Mouse (Mus musculus): ENCODE results near the gene Scgn. TPM values are rescaled to one million over a fixed set of nuclear protein-coding genes. Genes with fewer than 3 reads are reported as not detected.

Scgn gene
- polyA plus RNA-seq, 1 experiment from 2014 or later: not detected

GRCm38 (mm10) chr13:23925792-23926191 is 65.2 kb downstream of the Scgn start:
- WGBS: 60% methylated on average over 2 of the region's 2 CpGs
- no peak overlapping the region for H3K4me2 ChIP-seq
- no peak overlapping the region for H3K9ac ChIP-seq
- DNase-seq (no peak), ATAC-seq (ENCODE audit: insufficient read depth) (no peak)
- no peaks in the 10 kb centered on the region for H3K36me3 ChIP-seq (ENCODE audit: insufficient read depth)
- H3K27me3 ChIP-seq (ENCODE audit: insufficient read depth, low read length): no peaks in the 10 kb centered on the region
- no peak overlapping the region for H3K27ac ChIP-seq (ENCODE audit: low read depth)
- H3K4me3 ChIP-seq (ENCODE audit: low read depth, low read length): no peak overlapping the region
- no peak for TF ChIP-seq CTCF (IDR thresholded peaks at IDR 0.05; ENCODE audit: low read depth)
- no peaks in the 10 kb centered on the region for H3K9me3 ChIP-seq (ENCODE audit: low read depth, low read length)
- peaks cover 3% of the 10 kb centered on the region; the same call in 1 of the 2 replicates for H3K4me1 ChIP-seq (ENCODE audit: insufficient read depth)

GRCm38 (mm10) chr13:23917674-23918073 is 73.3 kb downstream of the Scgn start:
- 21% methylated on average over 4 of the region's 4 CpGs for WGBS
- Histone ChIP-seq H3K27me3 (ENCODE audit: insufficient read depth, low read length) (no peaks in the 10 kb centered on the region), H3K27ac (ENCODE audit: low read depth) (no peak overlapping the region), H3K9ac (no peak overlapping the region), H3K4me2 (no peak overlapping the region), H3K4me3 (ENCODE audit: low read depth, low read length) (no peak overlapping the region), H3K36me3 (ENCODE audit: insufficient read depth) (no peaks in the 10 kb centered on the region), H3K9me3 (ENCODE audit: low read depth, low read length) (no peaks in the 10 kb centered on the region), H3K4me1 (ENCODE audit: insufficient read depth) (no peaks in the 10 kb centered on the region)
- no peak for ATAC-seq (ENCODE audit: insufficient read depth)
- no peak for TF ChIP-seq CTCF (IDR thresholded peaks at IDR 0.05; ENCODE audit: low read depth)
- no peak for DNase-seq

- no peak overlapping the region for H3K9ac ChIP-seq
- H3K9me3 ChIP-seq (ENCODE audit: low read depth, low read length): no peaks in the 10 kb centered on the region
- H3K4me1 ChIP-seq (ENCODE audit: insufficient read depth): no peaks in the 10 kb centered on the region
- H3K4me3 ChIP-seq (ENCODE audit: low read depth, low read length): no peak overlapping the region
- no peak for ATAC-seq (ENCODE audit: insufficient read depth)
- no peak overlapping the region for H3K27ac ChIP-seq (ENCODE audit: low read depth)
- no peaks in the 10 kb centered on the region for H3K27me3 ChIP-seq (ENCODE audit: insufficient read depth, low read length)
- TF ChIP-seq CTCF (IDR thresholded peaks at IDR 0.05; ENCODE audit: low read depth): no peak
- no peaks in the 10 kb centered on the region for H3K36me3 ChIP-seq (ENCODE audit: insufficient read depth)
- 78% methylated on average over 1 of the region's 1 CpGs for WGBS
- H3K4me2 ChIP-seq: no peak overlapping the region
- DNase-seq: no peak
Measured at GRCm38 (mm10) chr13:23916132-23916531, 74.9 kb downstream of the Scgn start.

GRCm38 (mm10) chr13:23914376-23915167 is 76.4 kb downstream of the Scgn start, which contains the start of gene Slc17a4:
TSS of gene Slc17a4 (minus strand) at chr13:23915009.
- Histone ChIP-seq H3K4me1 (ENCODE audit: insufficient read depth) (no peaks in the 10 kb centered on the region), H3K9me3 (ENCODE audit: low read depth, low read length) (no peaks in the 10 kb centered on the region), H3K9ac (no peak within 1 kb of the TSS), H3K36me3 (ENCODE audit: insufficient read depth) (no peaks in the 10 kb centered on the region), H3K27ac (ENCODE audit: low read depth) (no peak within 1 kb of the TSS), H3K4me3 (ENCODE audit: low read depth, low read length) (no peak within 1 kb of the TSS), H3K4me2 (no peak within 1 kb of the TSS), H3K27me3 (ENCODE audit: insufficient read depth, low read length) (no peaks in the 10 kb centered on the region)
- DNase-seq (no peak), ATAC-seq (ENCODE audit: insufficient read depth) (no peak)
- 56% methylated on average over 9 of the region's 9 CpGs for WGBS
- TF ChIP-seq CTCF (IDR thresholded peaks at IDR 0.05; ENCODE audit: low read depth): no peak

GRCm38 (mm10) chr13:23913791-23914306 is 77.2 kb downstream of the Scgn start:
- Histone ChIP-seq H3K27me3 (ENCODE audit: insufficient read depth, low read length) (no peaks in the 10 kb centered on the region), H3K4me2 (no peak overlapping the region), H3K9me3 (ENCODE audit: low read depth, low read length) (no peaks in the 10 kb centered on the region), H3K36me3 (ENCODE audit: insufficient read depth) (no peaks in the 10 kb centered on the region), H3K9ac (no peak overlapping the region), H3K27ac (ENCODE audit: low read depth) (no peak overlapping the region), H3K4me1 (ENCODE audit: insufficient read depth) (no peaks in the 10 kb centered on the region), H3K4me3 (ENCODE audit: low read depth, low read length) (no peak overlapping the region)
- no peak; the same call in 1 of the 2 replicates for ATAC-seq (ENCODE audit: insufficient read depth)
- no peak for TF ChIP-seq CTCF (IDR thresholded peaks at IDR 0.05; ENCODE audit: low read depth)
- WGBS: 45% methylated on average over 6 of the region's 6 CpGs
- DNase-seq: peak; percentile 28

GRCm38 (mm10) chr13:23911335-23911734 is 79.7 kb downstream of the Scgn start:
- 74% methylated on average over 5 of the region's 5 CpGs for WGBS
- Histone ChIP-seq H3K4me2 (no peak overlapping the region), H3K9me3 (ENCODE audit: low read depth, low read length) (no peaks in the 10 kb centered on the region), H3K4me1 (ENCODE audit: insufficient read depth) (no peaks in the 10 kb centered on the region), H3K4me3 (ENCODE audit: low read depth, low read length) (no peak overlapping the region), H3K27ac (ENCODE audit: low read depth) (no peak overlapping the region), H3K9ac (no peak overlapping the region), H3K36me3 (ENCODE audit: insufficient read depth) (no peaks in the 10 kb centered on the region), H3K27me3 (ENCODE audit: insufficient read depth, low read length) (no peaks in the 10 kb centered on the region)
- ATAC-seq (ENCODE audit: insufficient read depth) (no peak), DNase-seq (no peak)
- TF ChIP-seq CTCF (IDR thresholded peaks at IDR 0.05; ENCODE audit: low read depth): no peak

GRCm38 (mm10) chr13:23910121-23910520 is 80.9 kb downstream of the Scgn start:
- no peak for ATAC-seq (ENCODE audit: insufficient read depth)
- 71% methylated on average over 5 of the region's 5 CpGs for WGBS
- no peaks in the 10 kb centered on the region for H3K9me3 ChIP-seq (ENCODE audit: low read depth, low read length)

More at GRCm38 (mm10) chr13:23910121-23910520, 80.9 kb downstream of the Scgn start:
- TF ChIP-seq CTCF (IDR thresholded peaks at IDR 0.05; ENCODE audit: low read depth): no peak
- Histone ChIP-seq H3K27ac (ENCODE audit: low read depth) (no peak overlapping the region), H3K27me3 (ENCODE audit: insufficient read depth, low read length) (no peaks in the 10 kb centered on the region), H3K9ac (no peak overlapping the region), H3K4me2 (no peak overlapping the region), H3K4me3 (ENCODE audit: low read depth, low read length) (no peak overlapping the region), H3K4me1 (ENCODE audit: insufficient read depth) (no peaks in the 10 kb centered on the region), H3K36me3 (ENCODE audit: insufficient read depth) (no peaks in the 10 kb centered on the region)
- DNase-seq: no peak

Measured in lung, embryonic 14.5 days (tissue).